Mouse (Mus musculus) T-cell, adult 66 days (primary cell): ENCODE data around the gene Obsl1. TPM values are rescaled to one million over a fixed set of nuclear protein-coding genes. Genes with fewer than 3 reads are reported as not detected.

ENCODE experiments used
- total RNA-seq, 2 experiments: library from RNA; stranded (reverse); gene quantifications; 3 replicates in 1 of 2; 4 replicates in 1 of 2; pipeline ENCODE4 v1.2.4; 2023

Obsl1 gene
- 1 to 10 TPM; 2.2 to 2.9 TPM for total RNA-seq

GRCm38 (mm10) chr1:75505956-75506831, at the start of gene Obsl1:
TSS of gene Obsl1 (minus strand) at chr1:75506452.

GRCm38 (mm10) chr1:75545965-75546956, 40.0 kb upstream of the Obsl1 start, which contains the start of gene Slc4a3:
TSS of gene Slc4a3 (plus strand) at chr1:75546266.

GRCm38 (mm10) chr1:75521321-75522031, 15.2 kb upstream of the Obsl1 start, which contains the start of gene Stk11ip:
TSS of gene Stk11ip (plus strand) at chr1:75521529.

GRCm38 (mm10) chr1:75507006-75507405, 754 bp upstream of the Obsl1 start, which contains the start of gene Inha:
TSS of gene Inha (plus strand) at chr1:75507077.

GRCm38 (mm10) chr1:75478916-75479634, 27.2 kb downstream of the Obsl1 start, which contains the start of the genes Chpf and Tmem198:
TSS of gene Chpf (minus strand) at chr1:75479307.
TSS of gene Tmem198 (plus strand) at chr1:75479532.

GRCm38 (mm10) chr1:75450314-75451005, 55.8 kb downstream of the Obsl1 start, which contains the start of gene Asic4:
TSS of gene Asic4 (plus strand) at chr1:75450436.

GRCm38 (mm10) chr1:75435475-75436328, 70.5 kb downstream of the Obsl1 start, which contains the start of gene Gmppa:
TSS of gene Gmppa (plus strand) at chr1:75435930.

Other genes with a start within 250 kb of the Obsl1 start
- gene Ptprn, start 241.9 kb downstream of the Obsl1 start, total RNA-seq = under 1 TPM; 0.27 to 0.55 TPM
- not detected for gene Resp18, start 228.0 kb downstream of the Obsl1 start, total RNA-seq
- gene Dnpep, start 188.5 kb downstream of the Obsl1 start, total RNA-seq = 10 to 100 TPM; 47.0 to 47.1 TPM
- gene Des, start 146.1 kb downstream of the Obsl1 start, total RNA-seq = not detected
- 1 to 10 TPM in 1 of 2 experiments, under 1 TPM in 1; 0.56 to 2.0 TPM for gene Speg, start 131.2 kb downstream of the Obsl1 start, total RNA-seq
- gene Gmppa, start 70.5 kb downstream of the Obsl1 start, total RNA-seq = 10 to 100 TPM; 62.9 to 66.8 TPM
- not detected for gene Asic4, start 56.0 kb downstream of the Obsl1 start, total RNA-seq
- 10 to 100 TPM; 25.7 to 29.2 TPM for gene Chpf, start 27.1 kb downstream of the Obsl1 start, total RNA-seq
- gene Tmem198, start 26.9 kb downstream of the Obsl1 start, total RNA-seq = 1 to 10 TPM; 3.6 to 3.7 TPM
- under 1 TPM; 0.92 to 0.99 TPM for gene Inha, start 625 bp upstream of the Obsl1 start, total RNA-seq
- 10 to 100 TPM; 51.3 to 62.9 TPM for gene Stk11ip, start 15.1 kb upstream of the Obsl1 start, total RNA-seq
- gene Slc4a3, start 39.8 kb upstream of the Obsl1 start, total RNA-seq = not detected